Mouse (Mus musculus): Measurements from ENCODE around the gene Nkain2. TPM values are rescaled to one million over a fixed set of nuclear protein-coding genes. Genes with fewer than 3 reads are reported as not detected.

The Nkain2 gene
- polyA plus RNA-seq, 1 experiment, result 0.16 TPM

DNA sequence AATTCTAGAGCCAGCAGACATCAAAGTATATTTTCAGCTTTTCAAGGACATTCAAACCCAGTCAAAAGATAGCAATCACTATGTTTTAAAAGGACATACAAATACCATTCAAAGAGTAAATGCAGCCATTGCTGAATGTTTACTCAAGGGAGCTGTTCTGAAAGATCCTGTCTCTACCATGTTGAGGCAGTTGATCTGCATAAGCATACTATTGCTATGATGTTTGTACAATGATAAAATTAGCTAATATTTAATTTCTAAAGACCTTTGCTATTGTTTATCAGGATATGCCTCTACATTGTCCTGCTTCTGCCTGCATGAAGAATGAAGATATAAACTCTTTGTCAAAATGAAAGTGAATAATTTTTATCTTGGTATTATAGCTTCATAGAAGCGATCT lies 606.6 kb downstream of the Nkain2 start:
- TF ChIP-seq USF1 (IDR thresholded peaks at IDR 0.05; ENCODE audit: low read depth) (no peak), CEBPB (IDR thresholded peaks at IDR 0.05; ENCODE audit: low read depth) (no peak), FOSL1 (IDR thresholded peaks at IDR 0.05; ENCODE audit: insufficient read depth, low read length, poor library complexity, severe bottlenecking) (no peak), MAX (IDR thresholded peaks at IDR 0.05) (no peak), CTCF (IDR thresholded peaks at IDR 0.05; ENCODE audit: control insufficient read depth, insufficient read depth, insufficient read length) (no peak), MYOD1 (IDR thresholded peaks at IDR 0.05; ENCODE audit: control insufficient read depth, insufficient read length, low read depth) (no peak), MYOG (IDR thresholded peaks at IDR 0.05; ENCODE audit: control insufficient read depth, extremely low read depth, insufficient read length) (no peak)
- Histone ChIP-seq H3K4me3 (ENCODE audit: insufficient read depth, poor library complexity, severe bottlenecking) (no peak overlapping the region), H3K79me3 (ENCODE audit: low read depth) (no peaks in the 10 kb centered on the region), H3K79me2 (ENCODE audit: control insufficient read depth, insufficient read depth) (no peaks in the 10 kb centered on the region), H3K27me3 (ENCODE audit: control insufficient read depth, insufficient read depth, insufficient read length) (no peaks in the 10 kb centered on the region), H3K36me3 (ENCODE audit: control insufficient read depth, insufficient read depth) (no peaks in the 10 kb centered on the region), H3ac (ENCODE audit: control insufficient read depth, insufficient read length, low read depth) (no peak overlapping the region)

DNA sequence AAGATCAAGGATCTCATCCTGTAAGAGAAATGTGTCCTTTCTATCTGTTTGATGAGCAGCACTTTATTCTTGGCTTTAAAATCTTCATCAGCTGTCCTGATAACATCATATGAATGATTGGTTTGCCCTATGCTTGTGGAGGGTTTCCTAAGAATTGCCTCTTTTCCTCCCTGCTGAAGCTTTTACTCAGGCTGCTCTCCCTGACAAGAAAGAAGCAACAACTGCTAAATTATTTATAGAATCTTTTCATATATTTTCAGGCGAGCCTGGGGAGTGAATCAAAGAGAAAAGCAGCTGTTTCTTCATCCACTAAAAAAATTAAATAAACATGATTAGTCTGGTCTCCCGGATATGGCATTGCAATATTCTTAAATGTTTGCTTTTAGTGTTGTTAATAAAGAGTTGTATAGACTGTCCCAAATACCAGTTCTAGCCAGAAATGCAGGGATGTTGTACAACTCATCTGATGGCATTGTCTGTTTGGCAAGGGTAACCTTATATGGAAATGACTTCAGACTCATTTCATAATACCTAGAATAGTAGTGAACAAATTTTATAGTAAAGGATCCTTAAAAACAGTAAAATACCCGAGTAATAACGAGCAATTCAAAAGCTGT lies 646.9 kb downstream of the Nkain2 start:
- Histone ChIP-seq H3K27me3 (ENCODE audit: control insufficient read depth, insufficient read depth, insufficient read length) (no peaks in the 10 kb centered on the region), H3K79me3 (ENCODE audit: low read depth) (no peaks in the 10 kb centered on the region), H3K4me3 (ENCODE audit: insufficient read depth, poor library complexity, severe bottlenecking) (no peak overlapping the region), H3K79me2 (ENCODE audit: control insufficient read depth, insufficient read depth) (no peaks in the 10 kb centered on the region), H3K36me3 (ENCODE audit: control insufficient read depth, insufficient read depth) (no peaks in the 10 kb centered on the region), H3ac (ENCODE audit: control insufficient read depth, insufficient read length, low read depth) (no peak overlapping the region)
- TF ChIP-seq CEBPB (IDR thresholded peaks at IDR 0.05; ENCODE audit: low read depth) (no peak), USF1 (IDR thresholded peaks at IDR 0.05; ENCODE audit: low read depth) (no peak), CTCF (IDR thresholded peaks at IDR 0.05; ENCODE audit: control insufficient read depth, insufficient read depth, insufficient read length) (no peak), MAX (IDR thresholded peaks at IDR 0.05) (no peak), MYOD1 (IDR thresholded peaks at IDR 0.05; ENCODE audit: control insufficient read depth, insufficient read length, low read depth) (no peak), MYOG (IDR thresholded peaks at IDR 0.05; ENCODE audit: control insufficient read depth, extremely low read depth, insufficient read length) (no peak), FOSL1 (IDR thresholded peaks at IDR 0.05; ENCODE audit: insufficient read depth, low read length, poor library complexity, severe bottlenecking) (no peak)

DNA sequence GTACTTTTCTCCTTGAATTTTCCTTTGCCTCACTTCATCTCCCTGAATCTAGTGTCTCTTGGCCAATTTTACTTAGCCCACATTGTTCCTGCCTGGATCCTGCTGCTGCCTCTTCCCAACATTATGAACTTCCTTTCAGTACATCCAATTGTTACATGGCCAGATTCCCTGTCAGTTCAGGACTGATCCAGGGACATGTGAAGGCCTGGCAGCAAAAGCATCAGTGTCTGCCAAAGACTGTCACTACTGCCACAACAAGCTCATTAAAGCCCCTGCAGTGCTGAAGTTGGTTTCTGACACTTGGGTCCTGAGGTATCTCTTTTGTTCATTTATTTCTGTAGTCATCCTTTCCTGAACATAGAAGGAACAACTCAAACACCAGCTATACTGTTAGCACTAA lies 649.1 kb downstream of the Nkain2 start:
- no peaks in the 10 kb centered on the region for H3K79me3 ChIP-seq (ENCODE audit: low read depth)
- H3ac ChIP-seq (ENCODE audit: control insufficient read depth, insufficient read length, low read depth), result no peak overlapping the region
- H3K36me3 ChIP-seq (ENCODE audit: control insufficient read depth, insufficient read depth), result no peaks in the 10 kb centered on the region
- no peaks in the 10 kb centered on the region for H3K27me3 ChIP-seq (ENCODE audit: control insufficient read depth, insufficient read depth, insufficient read length)
- no peak for TF ChIP-seq MYOG (IDR thresholded peaks at IDR 0.05; ENCODE audit: control insufficient read depth, extremely low read depth, insufficient read length)
- no peak for TF ChIP-seq CEBPB (IDR thresholded peaks at IDR 0.05; ENCODE audit: low read depth)
- TF ChIP-seq MYOD1 (IDR thresholded peaks at IDR 0.05; ENCODE audit: control insufficient read depth, insufficient read length, low read depth), result no peak
- no peak for TF ChIP-seq CTCF (IDR thresholded peaks at IDR 0.05; ENCODE audit: control insufficient read depth, insufficient read depth, insufficient read length)
- TF ChIP-seq USF1 (IDR thresholded peaks at IDR 0.05; ENCODE audit: low read depth), result no peak
- no peak for TF ChIP-seq MAX (IDR thresholded peaks at IDR 0.05)
- no peak for TF ChIP-seq FOSL1 (IDR thresholded peaks at IDR 0.05; ENCODE audit: insufficient read depth, low read length, poor library complexity, severe bottlenecking)
- H3K4me3 ChIP-seq (ENCODE audit: insufficient read depth, poor library complexity, severe bottlenecking), result no peak overlapping the region
- no peaks in the 10 kb centered on the region for H3K79me2 ChIP-seq (ENCODE audit: control insufficient read depth, insufficient read depth)

DNA sequence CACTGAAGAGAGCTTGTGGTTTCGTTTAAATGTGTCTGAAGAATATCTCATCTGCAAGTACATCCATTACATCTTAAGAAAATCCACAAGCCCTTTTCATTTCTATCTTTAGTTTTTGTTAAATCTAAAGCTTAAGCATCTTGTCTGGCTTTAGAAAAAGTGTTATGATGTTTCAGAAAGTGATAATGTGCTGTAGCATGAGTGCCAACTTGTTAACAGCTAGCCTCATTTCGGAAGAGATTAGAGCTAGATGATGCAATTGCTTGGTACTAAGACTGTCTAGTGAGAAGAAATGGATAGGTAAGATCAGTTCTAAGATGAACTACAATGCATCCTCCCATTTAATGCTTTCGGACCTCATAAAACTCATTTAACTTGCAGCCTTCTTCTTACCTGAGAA lies 707.3 kb downstream of the Nkain2 start:
- no peaks in the 10 kb centered on the region for H3K79me3 ChIP-seq (ENCODE audit: low read depth)
- no peak overlapping the region for H3K4me3 ChIP-seq (ENCODE audit: insufficient read depth, poor library complexity, severe bottlenecking)
- H3K79me2 ChIP-seq (ENCODE audit: control insufficient read depth, insufficient read depth), result no peaks in the 10 kb centered on the region
- no peak for TF ChIP-seq MYOD1 (IDR thresholded peaks at IDR 0.05; ENCODE audit: control insufficient read depth, insufficient read length, low read depth)
- no peak for TF ChIP-seq MAX (IDR thresholded peaks at IDR 0.05)
- no peak for TF ChIP-seq MYOG (IDR thresholded peaks at IDR 0.05; ENCODE audit: control insufficient read depth, extremely low read depth, insufficient read length)
- TF ChIP-seq FOSL1 (IDR thresholded peaks at IDR 0.05; ENCODE audit: insufficient read depth, low read length, poor library complexity, severe bottlenecking), result no peak
- no peak for TF ChIP-seq USF1 (IDR thresholded peaks at IDR 0.05; ENCODE audit: low read depth)
- no peak overlapping the region for H3ac ChIP-seq (ENCODE audit: control insufficient read depth, insufficient read length, low read depth)
- H3K27me3 ChIP-seq (ENCODE audit: control insufficient read depth, insufficient read depth, insufficient read length), result no peaks in the 10 kb centered on the region
- H3K36me3 ChIP-seq (ENCODE audit: control insufficient read depth, insufficient read depth), result no peaks in the 10 kb centered on the region

DNA sequence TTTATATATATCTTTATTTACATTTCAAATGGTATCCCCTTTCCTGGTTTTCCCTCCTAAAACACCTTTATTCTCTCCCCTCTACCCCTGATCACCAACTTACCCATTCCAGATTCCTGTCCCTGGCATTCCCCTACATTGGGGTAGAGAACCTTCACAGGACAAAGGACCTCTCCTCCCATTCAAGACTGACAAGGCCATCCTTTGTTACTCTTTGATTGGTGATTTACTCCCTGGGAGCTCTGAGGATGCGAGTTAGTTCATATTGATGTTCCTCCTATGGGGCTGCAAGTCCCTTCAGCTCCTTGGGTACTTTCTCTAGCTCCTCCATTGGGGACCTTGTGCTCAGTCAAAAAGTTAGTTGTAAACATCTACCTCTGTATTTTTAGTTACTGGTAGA lies 798.9 kb downstream of the Nkain2 start:
- no peak for TF ChIP-seq CEBPB (IDR thresholded peaks at IDR 0.05; ENCODE audit: low read depth)
- TF ChIP-seq MYOG (IDR thresholded peaks at IDR 0.05; ENCODE audit: control insufficient read depth, extremely low read depth, insufficient read length), result no peak
- no peak for TF ChIP-seq MYOD1 (IDR thresholded peaks at IDR 0.05; ENCODE audit: control insufficient read depth, insufficient read length, low read depth)
- no peak for TF ChIP-seq USF1 (IDR thresholded peaks at IDR 0.05; ENCODE audit: low read depth)
- no peak for TF ChIP-seq CTCF (IDR thresholded peaks at IDR 0.05; ENCODE audit: control insufficient read depth, insufficient read depth, insufficient read length)
- no peak for TF ChIP-seq MAX (IDR thresholded peaks at IDR 0.05)
- TF ChIP-seq FOSL1 (IDR thresholded peaks at IDR 0.05; ENCODE audit: insufficient read depth, low read length, poor library complexity, severe bottlenecking), result no peak
- Histone ChIP-seq H3K4me3 (ENCODE audit: insufficient read depth, poor library complexity, severe bottlenecking) (no peak overlapping the region), H3K79me2 (ENCODE audit: control insufficient read depth, insufficient read depth) (no peaks in the 10 kb centered on the region), H3K27me3 (ENCODE audit: control insufficient read depth, insufficient read depth, insufficient read length) (no peaks in the 10 kb centered on the region), H3ac (ENCODE audit: control insufficient read depth, insufficient read length, low read depth) (no peak overlapping the region), H3K36me3 (ENCODE audit: control insufficient read depth, insufficient read depth) (no peaks in the 10 kb centered on the region), H3K79me3 (ENCODE audit: low read depth) (no peaks in the 10 kb centered on the region)

GRCm38 (mm10) chr10:32060396-32060795 lies 829.9 kb downstream of the Nkain2 start:
- no peak overlapping the region for H3ac ChIP-seq (ENCODE audit: control insufficient read depth, insufficient read length, low read depth)
- no peak for TF ChIP-seq USF1 (IDR thresholded peaks at IDR 0.05; ENCODE audit: low read depth)
- no peak for TF ChIP-seq CEBPB (IDR thresholded peaks at IDR 0.05; ENCODE audit: low read depth)
- TF ChIP-seq MYOD1 (IDR thresholded peaks at IDR 0.05; ENCODE audit: control insufficient read depth, insufficient read length, low read depth), result no peak
- no peak for TF ChIP-seq MAX (IDR thresholded peaks at IDR 0.05)
- no peak for TF ChIP-seq FOSL1 (IDR thresholded peaks at IDR 0.05; ENCODE audit: insufficient read depth, low read length, poor library complexity, severe bottlenecking)
- TF ChIP-seq MYOG (IDR thresholded peaks at IDR 0.05; ENCODE audit: control insufficient read depth, extremely low read depth, insufficient read length), result no peak
- no peak for TF ChIP-seq CTCF (IDR thresholded peaks at IDR 0.05; ENCODE audit: control insufficient read depth, insufficient read depth, insufficient read length)

More at GRCm38 (mm10) chr10:32060396-32060795, 829.9 kb downstream of the Nkain2 start:
- H3K36me3 ChIP-seq (ENCODE audit: control insufficient read depth, insufficient read depth), result no peaks in the 10 kb centered on the region
- no peaks in the 10 kb centered on the region for H3K79me2 ChIP-seq (ENCODE audit: control insufficient read depth, insufficient read depth)
- no peaks in the 10 kb centered on the region for H3K27me3 ChIP-seq (ENCODE audit: control insufficient read depth, insufficient read depth, insufficient read length)
- H3K4me3 ChIP-seq (ENCODE audit: insufficient read depth, poor library complexity, severe bottlenecking), result no peak overlapping the region
- H3K79me3 ChIP-seq (ENCODE audit: low read depth), result no peaks in the 10 kb centered on the region

Measured in C2C12 (cell line).